Mouse (Mus musculus) intestine, embryonic 16.5 days (tissue): ENCODE data around the gene Inpp5b. TPM values are rescaled to one million over a fixed set of nuclear protein-coding genes. Genes with fewer than 3 reads are reported as not detected.

Experiments used
- ATAC-seq: fragments of 200-750 bp; cut with Nextera tagmentation; 2 replicates; pipeline ENCODE4 v1.8.0; 2017; ENCODE audit warnings: moderate TSS enrichment, moderate library complexity
- H3K27ac ChIP-seq: fragments of 300-500 bp; sonication (generic); 2 replicates; pipeline ENCODE4 v1.5.1; 2014; ENCODE audit warnings: mild to moderate bottlenecking, low read length
- H3K27me3 ChIP-seq: fragments of 300-500 bp; sonication (generic); replicated peaks from 2 replicates; pipeline ENCODE4 v1.6.1; 2014; ENCODE audit warnings: low read length, control low read depth, mixed read lengths; ENCODE audit not compliant: control insufficient read depth, insufficient read depth
- H3K36me3 ChIP-seq: fragments of 300-500 bp; sonication (generic); 2 replicates; pipeline ENCODE4 v1.6.1; 2014; ENCODE audit warnings: low read length, control low read depth; ENCODE audit not compliant: control insufficient read depth, insufficient read depth
- H3K4me1 ChIP-seq: fragments of 300-500 bp; sonication (generic); 2 replicates; pipeline ENCODE4 v1.6.1; 2014; ENCODE audit warnings: low read length, control low read depth, mixed read lengths; ENCODE audit not compliant: control insufficient read depth, insufficient read depth
- H3K4me2 ChIP-seq: fragments of 300-500 bp; sonication (generic); 2 replicates; pipeline ENCODE4 v1.6.1; 2014; ENCODE audit warnings: low read depth, low read length, control low read depth
- H3K4me3 ChIP-seq: fragments of 300-500 bp; sonication (generic); 2 replicates; pipeline ENCODE4 v1.5.1; 2014; ENCODE audit warnings: mild to moderate bottlenecking, low read length
- H3K9ac ChIP-seq: fragments of 300-500 bp; sonication (generic); 2 replicates; pipeline ENCODE4 v1.6.1; 2014; ENCODE audit warnings: low read depth, low read length
- H3K9me3 ChIP-seq: fragments of 300-500 bp; sonication (generic); 2 replicates; pipeline ENCODE4 v1.6.1; 2016; ENCODE audit warnings: low read length, control low read depth; ENCODE audit not compliant: control insufficient read depth
- WGBS: fragments of 180-500 bp; shearing (Covaris S2); extraction: QIAGEN DNeasy Blood & Tissue Kit; methylation state at CpG from one replicate; pipeline ENCODE4 v1.1.7; 2014; 5-methylcytosine and 5-hydroxymethylcytosine counted together
- polyA plus RNA-seq: library from polyadenylated mRNA; unstranded; fragments of >200 nt; fragmentation: Nextera tagmentation; extraction: Ambion mirVana; gene quantifications from 2 replicates; pipeline ENCODE4 v1.2.1, GENCODE M21; 2015

Inpp5b gene
- polyA plus RNA-seq, 1 experiment from 2014 or later: 27.5 TPM

GRCm38 (mm10) chr4:124802309-124803260 is 60.9 kb downstream of the Inpp5b start:
- no peaks in the 10 kb centered on the region for H3K9me3 ChIP-seq
- WGBS: under 1% methylated on average over 53 of the region's 53 CpGs
- H3K9ac ChIP-seq: peak overlapping the region; percentile 91
- ATAC-seq: peak; percentile 100
- peak overlapping the region; percentile 83 for H3K4me3 ChIP-seq
- H3K4me1 ChIP-seq: peaks cover 10% of the 10 kb centered on the region
- H3K4me2 ChIP-seq: peak overlapping the region; percentile 84
- no peaks in the 10 kb centered on the region for H3K36me3 ChIP-seq
- no peaks in the 10 kb centered on the region for H3K27me3 ChIP-seq
- H3K27ac ChIP-seq: peak overlapping the region; percentile 98

- Histone ChIP-seq H3K36me3 (no peaks in the 10 kb centered on the region), H3K9ac (peak overlapping the region; percentile 91; the same call in 1 of the 2 replicates), H3K27me3 (no peaks in the 10 kb centered on the region), H3K4me1 (peaks cover 10% of the 10 kb centered on the region), H3K9me3 (no peaks in the 10 kb centered on the region), H3K4me3 (peak overlapping the region; percentile 83), H3K4me2 (peak overlapping the region; percentile 84), H3K27ac (no peak overlapping the region)
- no peak for ATAC-seq
- WGBS: 74% methylated on average over 6 of the region's 6 CpGs
These were observed 61.8 kb downstream of the Inpp5b start for GRCm38 (mm10) chr4:124803406-124803805.

GRCm38 (mm10) chr4:124808511-124808910 is 66.9 kb downstream of the Inpp5b start:
- Histone ChIP-seq H3K4me1 (peaks cover 1% of the 10 kb centered on the region), H3K9ac (no peak overlapping the region), H3K9me3 (no peaks in the 10 kb centered on the region), H3K27me3 (no peaks in the 10 kb centered on the region), H3K27ac (no peak overlapping the region), H3K36me3 (no peaks in the 10 kb centered on the region), H3K4me2 (no peak overlapping the region), H3K4me3 (no peak overlapping the region)
- no peak for ATAC-seq
- 80% methylated on average over 5 of the region's 5 CpGs for WGBS

GRCm38 (mm10) chr4:124809136-124809883 is 67.7 kb downstream of the Inpp5b start:
- Histone ChIP-seq H3K27me3 (no peaks in the 10 kb centered on the region), H3K27ac (no peak overlapping the region), H3K9me3 (no peaks in the 10 kb centered on the region), H3K4me2 (no peak overlapping the region), H3K9ac (no peak overlapping the region), H3K4me3 (no peak overlapping the region), H3K36me3 (no peaks in the 10 kb centered on the region), H3K4me1 (no peaks in the 10 kb centered on the region)
- 74% methylated on average over 9 of the region's 9 CpGs for WGBS
- ATAC-seq: no peak

- Histone ChIP-seq H3K36me3 (no peaks in the 10 kb centered on the region), H3K4me1 (no peaks in the 10 kb centered on the region), H3K27me3 (no peaks in the 10 kb centered on the region), H3K4me3 (no peak overlapping the region), H3K9me3 (no peaks in the 10 kb centered on the region), H3K9ac (no peak overlapping the region), H3K4me2 (no peak overlapping the region), H3K27ac (no peak overlapping the region)
- 75% methylated on average over 7 of the region's 7 CpGs for WGBS
- no peak for ATAC-seq
These were observed 68.4 kb downstream of the Inpp5b start for GRCm38 (mm10) chr4:124810056-124810455.

- no peak overlapping the region for H3K27ac ChIP-seq
- H3K9ac ChIP-seq: no peak overlapping the region
- no peak for ATAC-seq
- H3K4me1 ChIP-seq: no peaks in the 10 kb centered on the region
- H3K4me3 ChIP-seq: no peak overlapping the region
- H3K4me2 ChIP-seq: no peak overlapping the region
- H3K9me3 ChIP-seq: no peaks in the 10 kb centered on the region
- no peaks in the 10 kb centered on the region for H3K27me3 ChIP-seq
- no peaks in the 10 kb centered on the region for H3K36me3 ChIP-seq
- WGBS: 66% methylated on average over 9 of the region's 9 CpGs
These were observed 69.8 kb downstream of the Inpp5b start for GRCm38 (mm10) chr4:124811347-124811975.

- H3K4me2 ChIP-seq: no peak overlapping the region
- 93% methylated on average over 11 of the region's 11 CpGs for WGBS
- H3K9me3 ChIP-seq: no peaks in the 10 kb centered on the region
- no peak overlapping the region for H3K27ac ChIP-seq
- no peaks in the 10 kb centered on the region for H3K36me3 ChIP-seq
- no peak overlapping the region for H3K4me3 ChIP-seq
- ATAC-seq: no peak
- peaks cover 17% of the 10 kb centered on the region for H3K4me1 ChIP-seq
- H3K27me3 ChIP-seq: no peaks in the 10 kb centered on the region
- H3K9ac ChIP-seq: no peak overlapping the region
These were observed 74.3 kb downstream of the Inpp5b start for GRCm38 (mm10) chr4:124815901-124816300.

- no peaks in the 10 kb centered on the region for H3K36me3 ChIP-seq
- H3K27ac ChIP-seq: no peak overlapping the region
- H3K27me3 ChIP-seq: no peaks in the 10 kb centered on the region
- H3K4me3 ChIP-seq: no peak overlapping the region
- no peaks in the 10 kb centered on the region for H3K9me3 ChIP-seq
- peaks cover 17% of the 10 kb centered on the region for H3K4me1 ChIP-seq
- WGBS: 27% methylated on average over 6 of the region's 6 CpGs
- no peak overlapping the region for H3K4me2 ChIP-seq
- no peak overlapping the region for H3K9ac ChIP-seq
- peak; percentile 96 for ATAC-seq
These were observed 76.2 kb downstream of the Inpp5b start for GRCm38 (mm10) chr4:124817803-124818202.

- Histone ChIP-seq H3K4me3 (no peak overlapping the region), H3K27me3 (no peaks in the 10 kb centered on the region), H3K36me3 (no peaks in the 10 kb centered on the region), H3K9ac (no peak overlapping the region), H3K4me2 (no peak overlapping the region), H3K9me3 (no peaks in the 10 kb centered on the region), H3K27ac (no peak overlapping the region), H3K4me1 (peaks cover 17% of the 10 kb centered on the region)
- 71% methylated on average over 4 of the region's 4 CpGs for WGBS
- ATAC-seq: peak; percentile 49
These were observed 77.2 kb downstream of the Inpp5b start for GRCm38 (mm10) chr4:124818832-124819231.
